In genomic region chr15:93283349-93283748, GRCm38 (mm10) we compare ENCODE assay signal across 8 mouse cellular contexts. TPM values are rescaled to one million over a fixed set of nuclear protein-coding genes. Genes with fewer than 3 reads are reported as not detected.
DNase-seq lines count a peak whose midpoint lies in the region; ATAC-seq lines count a peak whose summit lies in the region.

No protein-coding gene starts in this region.

- ATAC-seq in granulocyte monocyte progenitor cell, adult 5-6 weeks (replicated peaks; ENCODE audit: poor library complexity, severe bottlenecking) = peak; percentile 48; the same call in 1 of the 2 replicates

- intact Hi-C loops in left cerebral cortex, postnatal 36 days (cut with DNase I) = no loop called here

- DNase-seq in heart, postnatal 4 days = peak; percentile 43
- no peak for DNase-seq in heart, adult 18-20 months
- peak; percentile 15 for DNase-seq in urinary bladder, postnatal 14 days (ENCODE audit: low spot score)
- no peak for DNase-seq in urinary bladder, postnatal 25 days (ENCODE audit: low spot score)
- no peak for DNase-seq in gastrocnemius, postnatal 4 days (ENCODE audit: low spot score in 2 of 2)
- DNase-seq in layer of hippocampus, adult 9-11 months = no peak
- DNase-seq in left cerebral cortex, postnatal 36 days (ENCODE audit: low spot score in 2 of 2) = no peak

RNA-seq across cellular contexts. Expression of gene Gxylt1, which starts 8.4 kb away (rescaled TPM):
- 10 to 100 TPM; 14.8 to 16.0 TPM for total RNA-seq in heart, postnatal 4 days (2021)
- total RNA-seq in heart, adult 18-20 months (2021) = 10 to 100 TPM; 10.5 to 11.4 TPM
- 19.9 and 23.6 TPM in 2 replicates for total RNA-seq in granulocyte monocyte progenitor cell, adult 5-6 weeks (2014; fragmentation: Nextera tagmentation)
- total RNA-seq in granulocyte monocyte progenitor cell, adult 5-6 weeks (2017) = 33.4 and 33.6 TPM in 2 replicates
- 10 to 100 TPM; 13.7 to 15.3 TPM for total RNA-seq in gastrocnemius, postnatal 4 days (2021)
- total RNA-seq in left cerebral cortex, postnatal 36 days (2021) = 10 to 100 TPM in 1 of 2 experiments, 1 to 10 TPM in 1; 9.9 to 13.0 TPM

RNA-seq across cellular contexts. Expression of gene Yaf2, which starts 53.4 kb away (rescaled TPM):
- total RNA-seq in heart, postnatal 4 days (2021) = 10 to 100 TPM; 38.6 to 39.5 TPM
- total RNA-seq in heart, adult 18-20 months (2021) = 10 to 100 TPM; 20.5 to 21.7 TPM
- total RNA-seq in granulocyte monocyte progenitor cell, adult 5-6 weeks (2014; fragmentation: Nextera tagmentation) = 26.3 and 38.2 TPM in 2 replicates
- 26.6 and 31.5 TPM in 2 replicates for total RNA-seq in granulocyte monocyte progenitor cell, adult 5-6 weeks (2017)
- 10 to 100 TPM; 23.8 to 25.0 TPM for total RNA-seq in gastrocnemius, postnatal 4 days (2021)
- 100 to 1,000 TPM; 102 to 113 TPM for total RNA-seq in left cerebral cortex, postnatal 36 days (2021)

Comparison
In these comparisons a context has a peak if more than half of its experiments do, and no peak if none do; other contexts are left out.
1. DNase-seq: peak in heart, postnatal 4 days (single experiment) and urinary bladder, postnatal 14 days (single experiment); none in heart, adult 18-20 months (0 of 2), urinary bladder, postnatal 25 days (single experiment), gastrocnemius, postnatal 4 days (0 of 2), layer of hippocampus, adult 9-11 months (single experiment) and left cerebral cortex, postnatal 36 days (0 of 2).